Mouse (Mus musculus) limb, embryonic 12.5 days (tissue): ENCODE results near the gene Stk10. TPM values are rescaled to one million over a fixed set of nuclear protein-coding genes. Genes with fewer than 3 reads are reported as not detected.

Source experiments
- ATAC-seq: fragments of 200-750 bp; cut with Nextera tagmentation; 2 replicates; pipeline ENCODE4 v1.8.0; 2017; ENCODE audit warnings: low read depth, moderate TSS enrichment; ENCODE audit not compliant: insufficient number of reproducible peaks, insufficient read depth, low FRiP score, low TSS enrichment
- H3K27ac ChIP-seq: fragments of 300-500 bp; sonication (generic); 2 replicates; pipeline ENCODE4 v1.5.1; 2016; ENCODE audit warnings: mild to moderate bottlenecking, moderate library complexity
- H3K27me3 ChIP-seq: fragments of 300-500 bp; sonication (generic); 2 replicates; pipeline ENCODE4 v1.6.1; 2016; ENCODE audit warnings: mild to moderate bottlenecking, moderate library complexity
- H3K36me3 ChIP-seq: fragments of 300-500 bp; sonication (generic); 2 replicates; pipeline ENCODE4 v1.6.1; 2016; ENCODE audit warnings: mild to moderate bottlenecking, moderate library complexity
- H3K4me1 ChIP-seq: fragments of 300-500 bp; sonication (generic); replicated peaks from 2 replicates; pipeline ENCODE4 v1.6.1; 2016
- H3K4me2 ChIP-seq: fragments of 300-500 bp; sonication (generic); 2 replicates; pipeline ENCODE4 v1.6.1; 2016; ENCODE audit warnings: mild to moderate bottlenecking, moderate library complexity
- H3K4me3 ChIP-seq: fragments of 300-500 bp; sonication (generic); replicated peaks from 2 replicates; pipeline ENCODE4 v1.5.1; 2016; ENCODE audit warnings: mild to moderate bottlenecking
- H3K9ac ChIP-seq: fragments of 300-500 bp; sonication (generic); replicated peaks from 2 replicates; pipeline ENCODE4 v1.6.1; 2016; ENCODE audit warnings: mild to moderate bottlenecking, moderate library complexity
- H3K9me3 ChIP-seq: fragments of 300-500 bp; sonication (generic); 2 replicates; pipeline ENCODE4 v1.6.1; 2016; ENCODE audit warnings: mild to moderate bottlenecking, moderate library complexity
- WGBS: fragments of 180-500 bp; shearing (Covaris S2); methylation state at CpG from one replicate; pipeline ENCODE4 v1.1.7; 2016; 5-methylcytosine and 5-hydroxymethylcytosine counted together
- polyA plus RNA-seq: library from polyadenylated mRNA; unstranded; fragments of >200 nt; fragmentation: Nextera tagmentation; extraction: Ambion mirVana; gene quantifications from 2 replicates; pipeline ENCODE4 v1.2.1, GENCODE M21; 2016

The Stk10 gene
- polyA plus RNA-seq, 1 experiment from 2014 or later = 2.6 TPM

- H3K4me3 ChIP-seq = no peak overlapping the region
- no peaks in the 10 kb centered on the region for H3K9me3 ChIP-seq
- no peak for ATAC-seq
- no peaks in the 10 kb centered on the region for H3K36me3 ChIP-seq
- 84% methylated on average over 6 of the region's 6 CpGs for WGBS
- peaks cover 5% of the 10 kb centered on the region; the same call in 1 of the 2 replicates for H3K4me1 ChIP-seq
- no peak overlapping the region for H3K27ac ChIP-seq
- no peaks in the 10 kb centered on the region for H3K27me3 ChIP-seq
- no peak overlapping the region for H3K9ac ChIP-seq
- no peak overlapping the region for H3K4me2 ChIP-seq
Observed at GRCm38 (mm10) chr11:32575964-32576759, 43.1 kb downstream of the Stk10 start.

DNA sequence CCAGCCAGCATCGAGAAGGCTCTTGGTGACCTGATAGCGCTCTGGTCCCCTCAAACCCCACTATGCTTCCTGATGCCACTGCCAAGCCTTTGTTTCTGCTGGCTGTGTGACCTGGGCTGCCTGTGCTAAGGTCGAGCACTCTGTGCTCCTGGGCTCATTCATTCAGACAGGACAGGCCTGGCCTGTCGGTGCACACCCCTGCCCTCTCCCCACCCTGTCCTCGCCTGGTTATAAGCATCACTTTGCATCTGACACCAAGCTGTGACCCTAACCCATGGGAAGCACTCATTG lies 43.6 kb downstream of the Stk10 start:
- ATAC-seq = no peak
- H3K27me3 ChIP-seq = no peaks in the 10 kb centered on the region
- H3K9me3 ChIP-seq = no peaks in the 10 kb centered on the region
- 62% methylated on average over 5 of the region's 5 CpGs for WGBS
- H3K36me3 ChIP-seq = no peaks in the 10 kb centered on the region
- H3K4me2 ChIP-seq = no peak overlapping the region
- no peak overlapping the region for H3K27ac ChIP-seq
- H3K4me1 ChIP-seq = 0 out of 2 replicates have a peak, but pooled peaks cover 6% of the 10 kb centered on the region
- H3K9ac ChIP-seq = no peak overlapping the region
- H3K4me3 ChIP-seq = no peak overlapping the region

DNA sequence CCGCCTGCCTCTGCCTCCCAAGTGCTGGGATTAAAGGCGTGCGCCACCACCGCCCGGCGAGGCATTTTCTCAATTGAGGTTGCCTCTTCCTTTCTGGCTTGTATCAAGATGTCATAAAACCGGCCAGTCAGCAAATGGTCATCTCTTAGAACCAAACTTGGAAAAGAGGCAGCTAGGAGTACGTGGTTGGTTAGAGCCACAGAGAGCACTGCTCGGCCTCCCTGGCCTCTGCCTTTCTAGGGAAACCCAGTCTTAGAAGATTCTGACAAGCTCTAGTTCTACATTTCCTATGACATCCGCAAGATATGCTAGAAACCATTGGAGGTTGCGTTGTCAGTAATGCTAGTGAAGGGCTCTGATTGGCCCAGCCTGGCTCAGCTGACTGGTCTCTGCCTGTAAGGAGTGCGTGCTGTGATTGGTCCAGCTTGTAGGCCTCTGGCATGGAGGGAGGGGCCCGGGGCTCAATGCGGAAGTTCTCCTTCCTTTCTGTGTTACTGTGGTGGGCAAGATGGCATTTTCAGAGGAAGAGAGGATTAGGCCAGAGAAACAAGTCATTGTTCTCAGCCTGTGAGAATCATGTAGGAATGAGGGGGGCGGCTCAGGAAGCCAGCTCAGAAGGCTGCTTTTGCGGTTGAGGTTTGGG lies 47.3 kb downstream of the Stk10 start:
- no peak overlapping the region for H3K9ac ChIP-seq
- no peak overlapping the region for H3K27ac ChIP-seq
- no peak overlapping the region for H3K4me2 ChIP-seq
- no peak overlapping the region for H3K4me3 ChIP-seq
- 0 out of 2 replicates have a peak, but pooled peaks cover 6% of the 10 kb centered on the region for H3K4me1 ChIP-seq
- H3K27me3 ChIP-seq = no peaks in the 10 kb centered on the region
- no peaks in the 10 kb centered on the region for H3K9me3 ChIP-seq
- no peak for ATAC-seq
- WGBS = 81% methylated on average over 16 of the region's 16 CpGs
- H3K36me3 ChIP-seq = no peaks in the 10 kb centered on the region

- Histone ChIP-seq H3K4me1 (0 out of 2 replicates have a peak, but pooled peaks cover 6% of the 10 kb centered on the region), H3K9ac (no peak overlapping the region), H3K4me3 (no peak overlapping the region), H3K4me2 (no peak overlapping the region), H3K36me3 (no peaks in the 10 kb centered on the region), H3K9me3 (no peaks in the 10 kb centered on the region), H3K27ac (no peak overlapping the region), H3K27me3 (no peaks in the 10 kb centered on the region)
- no peak for ATAC-seq
- 51% methylated on average over 2 of the region's 2 CpGs for WGBS
Observed at GRCm38 (mm10) chr11:32581031-32581430, 47.9 kb downstream of the Stk10 start.

GRCm38 (mm10) chr11:32582813-32583212 lies 49.7 kb downstream of the Stk10 start:
- H3K4me2 ChIP-seq = no peak overlapping the region
- ATAC-seq = no peak
- no peak overlapping the region for H3K4me3 ChIP-seq
- WGBS = 64% methylated on average over 5 of the region's 5 CpGs
- no peaks in the 10 kb centered on the region for H3K36me3 ChIP-seq
- no peaks in the 10 kb centered on the region for H3K27me3 ChIP-seq
- H3K9me3 ChIP-seq = no peaks in the 10 kb centered on the region
- H3K4me1 ChIP-seq = peaks cover 13% of the 10 kb centered on the region
- H3K9ac ChIP-seq = no peak overlapping the region
- H3K27ac ChIP-seq = peak overlapping the region; percentile 7; the same call in 1 of the 2 replicates

- WGBS = 78% methylated on average over 6 of the region's 6 CpGs
- H3K4me3 ChIP-seq = no peak overlapping the region
- H3K9ac ChIP-seq = no peak overlapping the region
- H3K4me2 ChIP-seq = no peak overlapping the region
- no peaks in the 10 kb centered on the region for H3K27me3 ChIP-seq
- no peaks in the 10 kb centered on the region for H3K9me3 ChIP-seq
- no peak overlapping the region for H3K27ac ChIP-seq
- no peaks in the 10 kb centered on the region for H3K36me3 ChIP-seq
- no peak for ATAC-seq
- peaks cover 18% of the 10 kb centered on the region for H3K4me1 ChIP-seq
Observed at GRCm38 (mm10) chr11:32585996-32586395, 52.9 kb downstream of the Stk10 start.

DNA sequence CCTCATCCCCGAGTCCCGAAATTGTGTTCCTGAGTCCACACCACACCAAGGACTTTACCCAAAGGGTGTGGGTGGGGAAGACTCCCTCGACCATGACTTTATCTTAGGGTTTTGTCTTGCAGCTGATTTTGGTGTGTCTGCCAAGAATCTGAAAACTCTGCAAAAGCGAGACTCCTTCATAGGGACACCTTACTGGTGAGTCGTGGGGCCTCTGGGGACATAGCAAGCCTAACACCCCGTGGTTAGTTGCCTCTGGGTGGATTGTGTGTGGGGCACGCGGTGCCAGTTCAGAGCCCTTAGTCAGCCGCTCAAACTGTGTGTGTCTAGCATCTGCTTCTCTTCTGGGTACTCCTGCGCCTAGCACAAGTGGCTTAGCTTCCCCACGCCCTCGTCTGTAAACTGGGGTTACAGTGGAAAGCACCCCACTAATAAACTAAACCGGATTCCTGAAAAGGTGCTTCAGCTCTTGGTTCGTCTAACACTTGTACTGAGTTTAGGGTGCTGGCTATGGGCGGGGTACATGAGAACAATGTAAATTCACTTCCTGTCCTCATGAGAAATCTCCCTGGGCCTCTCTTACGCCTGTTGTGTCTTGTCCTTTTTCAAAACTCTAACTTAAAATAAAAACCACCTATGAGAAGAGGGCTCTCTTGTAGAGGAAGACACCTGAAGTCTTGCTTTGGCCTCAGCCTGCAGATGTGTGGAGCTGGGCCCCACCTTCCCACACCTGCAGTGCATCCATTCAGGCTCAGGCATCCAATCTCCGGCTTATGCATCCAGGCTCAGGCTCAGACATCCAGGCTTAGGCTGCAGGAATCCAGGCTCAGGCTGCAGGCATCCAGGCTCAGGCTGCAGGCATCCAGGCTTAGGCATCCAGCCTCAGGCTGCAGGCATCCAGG lies 54.3 kb downstream of the Stk10 start:
- no peaks in the 10 kb centered on the region for H3K36me3 ChIP-seq
- H3K27me3 ChIP-seq = no peaks in the 10 kb centered on the region
- H3K9me3 ChIP-seq = no peaks in the 10 kb centered on the region
- H3K4me1 ChIP-seq = peaks cover 16% of the 10 kb centered on the region
- H3K4me2 ChIP-seq = no peak overlapping the region
- H3K4me3 ChIP-seq = no peak overlapping the region
- WGBS = 72% methylated on average over 17 of the region's 17 CpGs
- no peak; the same call in 1 of the 2 replicates for ATAC-seq
- peak overlapping the region; percentile 46; the same call in 1 of the 2 replicates for H3K9ac ChIP-seq
- peak overlapping the region; percentile 79 for H3K27ac ChIP-seq

- peaks cover 16% of the 10 kb centered on the region for H3K4me1 ChIP-seq
- no peaks in the 10 kb centered on the region for H3K36me3 ChIP-seq
- H3K4me3 ChIP-seq = no peak overlapping the region
- H3K9ac ChIP-seq = peak overlapping the region; percentile 46; the same call in 1 of the 2 replicates
- H3K9me3 ChIP-seq = no peaks in the 10 kb centered on the region
- 28% methylated on average over 15 of the region's 15 CpGs for WGBS
- H3K27ac ChIP-seq = peak overlapping the region; percentile 79
- no peak overlapping the region for H3K4me2 ChIP-seq
- H3K27me3 ChIP-seq = no peaks in the 10 kb centered on the region
- peak; percentile 64 for ATAC-seq
Observed at GRCm38 (mm10) chr11:32588090-32588891, 55.2 kb downstream of the Stk10 start.

GRCm38 (mm10) chr11:32588892-32589172 lies 55.7 kb downstream of the Stk10 start:
- no peak overlapping the region for H3K4me2 ChIP-seq

DNA sequence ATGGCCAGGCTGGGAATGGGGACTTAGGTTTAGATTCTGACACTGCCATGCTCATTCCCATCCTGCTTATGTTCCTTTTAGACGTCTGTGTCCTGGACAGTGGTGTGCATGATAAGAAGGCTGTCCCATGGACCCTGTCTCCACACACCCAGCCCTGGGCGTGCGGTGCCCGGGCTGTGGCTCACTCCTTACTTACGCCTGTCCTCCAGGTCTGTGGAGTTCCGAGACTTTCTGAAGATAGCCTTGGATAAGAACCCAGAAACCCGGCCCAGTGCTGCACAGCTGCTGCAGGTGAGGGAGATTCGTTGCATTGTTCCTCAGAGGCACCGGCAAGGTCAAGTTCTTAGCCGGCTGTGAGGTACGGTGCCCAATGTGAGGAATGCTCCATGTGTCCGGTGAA lies 56.1 kb downstream of the Stk10 start:
- H3K9me3 ChIP-seq = 0 out of 2 replicates have a peak, but pooled peaks cover 3% of the 10 kb centered on the region
- no peaks in the 10 kb centered on the region for H3K36me3 ChIP-seq
- H3K9ac ChIP-seq = no peak overlapping the region
- H3K4me3 ChIP-seq = no peak overlapping the region
- no peak overlapping the region for H3K4me2 ChIP-seq
- H3K4me1 ChIP-seq = peaks cover 16% of the 10 kb centered on the region
- H3K27me3 ChIP-seq = no peaks in the 10 kb centered on the region
- no peak for ATAC-seq
- 90% methylated on average over 12 of the region's 12 CpGs for WGBS
- H3K27ac ChIP-seq = no peak overlapping the region

More at GRCm38 (mm10) chr11:32588892-32589172, 55.7 kb downstream of the Stk10 start:
- Histone ChIP-seq H3K4me3 (no peak overlapping the region), H3K27me3 (no peaks in the 10 kb centered on the region), H3K9ac (no peak overlapping the region), H3K4me1 (peaks cover 16% of the 10 kb centered on the region), H3K9me3 (no peaks in the 10 kb centered on the region), H3K27ac (no peak overlapping the region), H3K36me3 (no peaks in the 10 kb centered on the region)
- ATAC-seq = no peak
- WGBS = 78% methylated on average over 11 of the region's 11 CpGs
